In genomic region chr13:19394171-19394570, GRCm38 (mm10) we compare ENCODE assay signal across 8 mouse cellular contexts. TPM values are rescaled to one million over a fixed set of nuclear protein-coding genes. Genes with fewer than 3 reads are reported as not detected.
DNase-seq lines count a peak whose midpoint lies in the region; ATAC-seq and TF ChIP-seq lines count a peak whose summit lies in the region.

No protein-coding gene starts in this region.

- 0 out of 2 replicates have a peak, but pooled peaks cover 3% of the 10 kb centered on the region for H3K79me2 ChIP-seq in CH12.LX (replicated peaks; ENCODE audit: control insufficient read depth, extremely low read depth, insufficient read depth, poor library complexity, severe bottlenecking)

- H3K9me3 ChIP-seq in CH12.LX (replicated peaks; ENCODE audit: low read length): no peaks in the 10 kb centered on the region
- no peaks in the 10 kb centered on the region for H3K9me3 ChIP-seq in heart, embryonic 14.5 days (ENCODE audit: control insufficient read depth, low read length)
- H3K9me3 ChIP-seq in liver, embryonic 12.5 days (replicated peaks): no peaks in the 10 kb centered on the region
- H3K9me3 ChIP-seq in neural tube, embryonic 12.5 days: no peaks in the 10 kb centered on the region

- DNase-seq in CH12.LX (ENCODE audit: extremely low read depth): no peak
- peak; percentile 16 for DNase-seq in MN1 (ENCODE audit: low spot score)
- DNase-seq in thymus, postnatal 25 days: no peak
- no peak for DNase-seq in adipocyte (ENCODE audit: low spot score)
- DNase-seq in gastrocnemius, adult 8-10 months (ENCODE audit: low spot score in 2 of 2): no peak

- H3K4me2 ChIP-seq in CH12.LX (ENCODE audit: insufficient read depth, low read depth, poor library complexity, severe bottlenecking): no peak overlapping the region
- H3K4me2 ChIP-seq in heart, embryonic 14.5 days (ENCODE audit: low read length): peak overlapping the region; percentile 70; the same call in 1 of the 2 replicates
- H3K4me2 ChIP-seq in liver, embryonic 12.5 days: peak overlapping the region; percentile 89
- H3K4me2 ChIP-seq in neural tube, embryonic 12.5 days (replicated peaks): peak overlapping the region; percentile 53

- in situ Hi-C loops in CH12.LX (cut with MboI; ENCODE audit: low pct_ligation_motif_present, low pct_unique_long_range_greater_than_20kb, low sequenced_read_pairs): no loop called here

- no peak overlapping the region for H3K27ac ChIP-seq in CH12.LX (ENCODE audit: insufficient read depth, low read depth)
- H3K27ac ChIP-seq in heart, embryonic 14.5 days (replicated peaks in 1 of 2; ENCODE audit: control insufficient read depth in 1 of 2, insufficient read depth in 1 of 2, low read depth in 2 of 2, low read length in 2 of 2): no peak overlapping the region
- H3K27ac ChIP-seq in liver, embryonic 12.5 days: no peak overlapping the region
- H3K27ac ChIP-seq in neural tube, embryonic 12.5 days: no peak overlapping the region

- TF ChIP-seq POLR2A in CH12.LX (IDR thresholded peaks at IDR 0.05; ENCODE audit: low read depth, low read length): no peak

- TF ChIP-seq CTCF in CH12.LX (conservative IDR thresholded peaks at IDR 0.05 in 1 of 2, IDR thresholded peaks at IDR 0.05 in 1 of 2; ENCODE audit: low read depth in 2 of 2, low read length in 2 of 2): no peak

- peak overlapping the region; percentile 63; the same call in 1 of the 2 replicates for H3K9ac ChIP-seq in CH12.LX (ENCODE audit: insufficient read depth, low read depth)
- H3K9ac ChIP-seq in heart, embryonic 14.5 days (ENCODE audit: low read length): peak overlapping the region; percentile 1; the same call in 1 of the 2 replicates
- H3K9ac ChIP-seq in liver, embryonic 12.5 days: no peak overlapping the region
- H3K9ac ChIP-seq in neural tube, embryonic 12.5 days: no peak overlapping the region

- TF ChIP-seq EP300 in CH12.LX (IDR thresholded peaks at IDR 0.05; ENCODE audit: low read length): no peak

- 32% methylated on average over 4 of the region's 4 CpGs for WGBS in heart, embryonic 14.5 days
- 47% methylated on average over 4 of the region's 4 CpGs for WGBS in liver, embryonic 12.5 days (ENCODE audit: insufficient replicate concordance)
- 66% methylated on average over 4 of the region's 4 CpGs for WGBS in neural tube, embryonic 12.5 days

- H3K27me3 ChIP-seq in CH12.LX (replicated peaks): no peaks in the 10 kb centered on the region
- H3K27me3 ChIP-seq in heart, embryonic 14.5 days (ENCODE audit: control insufficient read depth, insufficient read depth, low read length): no peaks in the 10 kb centered on the region
- no peaks in the 10 kb centered on the region for H3K27me3 ChIP-seq in liver, embryonic 12.5 days (replicated peaks)
- no peaks in the 10 kb centered on the region for H3K27me3 ChIP-seq in neural tube, embryonic 12.5 days (replicated peaks)

- H3K4me1 ChIP-seq in CH12.LX (ENCODE audit: control insufficient read depth in 1 of 2, insufficient read depth in 2 of 2): peaks cover 11 to 28% of the 10 kb centered on the region in 2 experiments
- peaks cover 0 to 20% of the 10 kb centered on the region in 2 experiments; a peak in 3 of 4 replicates for H3K4me1 ChIP-seq in heart, embryonic 14.5 days (ENCODE audit: control insufficient read depth in 2 of 2, insufficient read depth in 2 of 2, low read length in 2 of 2)
- H3K4me1 ChIP-seq in liver, embryonic 12.5 days: peaks cover 25% of the 10 kb centered on the region
- peaks cover 12% of the 10 kb centered on the region; the same call in 1 of the 2 replicates for H3K4me1 ChIP-seq in neural tube, embryonic 12.5 days

- dilution Hi-C loops in CH12.LX (cut with MboI; ENCODE audit: extremely low pct_ligation_motif_present, extremely low pct_unique_long_range_greater_than_20kb, low sequenced_read_pairs): no loop called here

- no peak for TF ChIP-seq RAD21 in CH12.LX (IDR thresholded peaks at IDR 0.05; ENCODE audit: low read depth, low read length)

- H3K36me3 ChIP-seq in CH12.LX (replicated peaks in 1 of 2; ENCODE audit: control insufficient read depth in 1 of 2, insufficient read depth in 1 of 2, low read length in 1 of 2): peaks cover 0 to 26% of the 10 kb centered on the region in 2 experiments
- no peaks in the 10 kb centered on the region for H3K36me3 ChIP-seq in heart, embryonic 14.5 days (ENCODE audit: control insufficient read depth, insufficient read depth, low read length)
- H3K36me3 ChIP-seq in liver, embryonic 12.5 days: no peaks in the 10 kb centered on the region
- H3K36me3 ChIP-seq in neural tube, embryonic 12.5 days: no peaks in the 10 kb centered on the region; the same call in 1 of the 2 replicates

- no peak for ATAC-seq in heart, embryonic 14.5 days (ENCODE audit: insufficient number of reproducible peaks, insufficient read depth, low FRiP score, low read depth)
- no peak for ATAC-seq in liver, embryonic 12.5 days
- no peak for ATAC-seq in neural tube, embryonic 12.5 days (ENCODE audit: low FRiP score, low read depth)

- H3K4me3 ChIP-seq in CH12.LX (replicated peaks in 1 of 3; ENCODE audit: low read depth in 2 of 3, low read length in 2 of 3, poor library complexity in 1 of 3): no peak overlapping the region
- H3K4me3 ChIP-seq in heart, embryonic 14.5 days (ENCODE audit: control insufficient read depth in 1 of 2, insufficient read depth in 1 of 2, low read depth in 1 of 2, low read length in 2 of 2): no peak overlapping the region
- H3K4me3 ChIP-seq in liver, embryonic 12.5 days: no peak overlapping the region
- H3K4me3 ChIP-seq in neural tube, embryonic 12.5 days: no peak overlapping the region

TF ChIP-seq in CH12.LX, 34 proteins besides CTCF, POLR2A, EP300 and RAD21:
- TF ChIP-seq CHD2 (IDR thresholded peaks at IDR 0.05; ENCODE audit: low read length) (no peak), ZNF384 (IDR thresholded peaks at IDR 0.05; ENCODE audit: low read depth, low read length) (no peak), USF1 (IDR thresholded peaks at IDR 0.05; ENCODE audit: low read depth, low read length) (no peak), JUND (conservative IDR thresholded peaks at IDR 0.05; ENCODE audit: low read depth, low read length) (no peak), NELFE (IDR thresholded peaks at IDR 0.05; ENCODE audit: low read depth, low read length) (no peak), HCFC1 (IDR thresholded peaks at IDR 0.05; ENCODE audit: low read depth, low read length) (no peak), UBTF (IDR thresholded peaks at IDR 0.05; ENCODE audit: low read depth, low read length) (no peak), IRF4 (IDR thresholded peaks at IDR 0.05; ENCODE audit: low read depth, low read length) (no peak), TCF12 (IDR thresholded peaks at IDR 0.05; ENCODE audit: low read depth, low read length) (no peak), MEF2A (IDR thresholded peaks at IDR 0.05; ENCODE audit: borderline replicate concordance, low read depth, low read length) (no peak), ZMIZ1 (IDR thresholded peaks at IDR 0.05; ENCODE audit: low read depth, low read length) (no peak), MAFK (IDR thresholded peaks at IDR 0.05; ENCODE audit: insufficient replicate concordance, low read length) (no peak), MAZ (IDR thresholded peaks at IDR 0.05; ENCODE audit: low read depth, low read length) (no peak), RCOR1 (conservative IDR thresholded peaks at IDR 0.05; ENCODE audit: low read depth, low read length) (no peak), MAX (IDR thresholded peaks at IDR 0.05; ENCODE audit: low read length) (no peak), E2F4 (IDR thresholded peaks at IDR 0.05; ENCODE audit: insufficient replicate concordance, low read depth, low read length) (no peak), CHD1 (IDR thresholded peaks at IDR 0.05; ENCODE audit: low read depth, low read length) (no peak), SMC3 (IDR thresholded peaks at IDR 0.05; ENCODE audit: low read depth, low read length) (no peak)

RNA-seq across cellular contexts. Expression of gene Stard3nl, which starts 1.4 kb away (rescaled TPM):
- total RNA-seq in CH12.LX (2012; rRNA removed): 22.7 and 25.2 TPM in 2 replicates
- total RNA-seq in CH12.LX (2014; rRNA removed): 35.3 and 38.1 TPM in 2 replicates
- 30.5 and 35.3 TPM in 2 replicates for polyA plus RNA-seq in CH12.LX (2012; ENCODE audit: insufficient read length, low read depth)
- polyA plus RNA-seq in heart, embryonic 14.5 days (2014; fragmentation: Nextera tagmentation; extraction: Ambion mirVana): 74.0 and 84.6 TPM in 2 replicates
- 29.8 and 33.5 TPM in 2 replicates for polyA plus RNA-seq in liver, embryonic 12.5 days (2016; fragmentation: Nextera tagmentation; extraction: Ambion mirVana)
- 153 and 157 TPM in 2 replicates for polyA plus RNA-seq in neural tube, embryonic 12.5 days (2016; fragmentation: Nextera tagmentation; extraction: Ambion mirVana)
- 1 to 10 TPM; 5.9 to 8.8 (median 7.1) TPM for total RNA-seq in gastrocnemius, adult 8-10 months (2022)

Comparison
In these comparisons a context has a peak if more than half of its experiments do, and no peak if none do; other contexts are left out.
1. H3K9ac ChIP-seq: peak in CH12.LX (single experiment) and heart, embryonic 14.5 days (single experiment); none in liver, embryonic 12.5 days (single experiment) and neural tube, embryonic 12.5 days (single experiment).